Mouse (Mus musculus): ENCODE results near the gene BC030867. TPM values are rescaled to one million over a fixed set of nuclear protein-coding genes. Genes with fewer than 3 reads are reported as not detected.
A peak's percentile ranks its signal among the peaks of the same experiment; 100 is the strongest.

BC030867 gene
- total and polyA plus RNA-seq, 3 experiments, result 0.26 to 0.45 (median 0.32) TPM

DNA sequence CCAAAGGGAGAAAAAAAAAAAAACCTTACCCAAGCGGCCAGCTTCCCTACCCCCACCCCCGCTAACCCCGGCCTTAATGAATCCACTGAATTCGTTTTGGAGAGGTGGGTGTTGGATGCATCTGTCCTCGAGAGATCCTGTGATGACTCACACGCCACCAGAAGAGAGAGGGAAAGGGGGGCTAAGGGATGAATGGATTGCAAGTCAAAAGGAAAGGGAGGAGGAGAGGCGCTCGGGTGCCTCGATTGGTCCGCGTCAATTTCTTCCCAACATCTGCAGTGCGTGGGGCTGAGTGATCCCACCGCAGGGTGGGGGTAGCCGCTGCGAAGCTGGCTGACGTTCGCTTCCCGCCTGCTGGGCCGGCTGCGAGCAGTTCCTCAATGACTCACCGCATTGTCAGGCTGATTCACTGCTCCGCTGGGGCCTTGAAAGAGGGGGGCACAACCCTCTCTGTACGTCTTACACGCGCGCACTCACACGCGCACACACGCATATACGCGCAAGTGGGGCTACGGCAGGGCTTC is 3.7 kb upstream of the BC030867 start:
- WGBS, result 2% methylated on average over 32 of the region's 32 CpGs
- H3K79me2 ChIP-seq (replicated peaks; ENCODE audit: control insufficient read depth, insufficient read depth, low read length), result no peaks in the 10 kb centered on the region
- peak; percentile 68 to 74 for DNase-seq
- H3K36me3 ChIP-seq (ENCODE audit: control insufficient read depth, insufficient read depth, low read length), result no peaks in the 10 kb centered on the region
- H3K9ac ChIP-seq (ENCODE audit: low read depth, low read length), result peak overlapping the region; percentile 47
- no peaks in the 10 kb centered on the region for H3K27me3 ChIP-seq (ENCODE audit: control insufficient read depth, insufficient read depth, low read length)
- H3K4me3 ChIP-seq, result peak overlapping the region; percentile 29
- TF ChIP-seq CTCF (IDR thresholded peaks at IDR 0.05) (peak; percentile 16; the same call in 1 of the 2 replicates), POLR2A (IDR thresholded peaks at IDR 0.05; ENCODE audit: insufficient read depth, low read depth, low read length) (no peak), EP300 (IDR thresholded peaks at IDR 0.05; ENCODE audit: insufficient read depth, low read depth, low read length) (no peak)
- peaks cover 1% of the 10 kb centered on the region; the same call in 1 of the 2 replicates for H3K4me1 ChIP-seq (ENCODE audit: control insufficient read depth, insufficient read depth, low read length)
- no peak overlapping the region for H3K27ac ChIP-seq
- intact Hi-C loops (cut with DNase I), result loop anchor here (5.0 kb wide), 2 partner anchors 43 to 58 kb away; partner anchors contain the start of genes G6pc3 and Lsm12

DNA sequence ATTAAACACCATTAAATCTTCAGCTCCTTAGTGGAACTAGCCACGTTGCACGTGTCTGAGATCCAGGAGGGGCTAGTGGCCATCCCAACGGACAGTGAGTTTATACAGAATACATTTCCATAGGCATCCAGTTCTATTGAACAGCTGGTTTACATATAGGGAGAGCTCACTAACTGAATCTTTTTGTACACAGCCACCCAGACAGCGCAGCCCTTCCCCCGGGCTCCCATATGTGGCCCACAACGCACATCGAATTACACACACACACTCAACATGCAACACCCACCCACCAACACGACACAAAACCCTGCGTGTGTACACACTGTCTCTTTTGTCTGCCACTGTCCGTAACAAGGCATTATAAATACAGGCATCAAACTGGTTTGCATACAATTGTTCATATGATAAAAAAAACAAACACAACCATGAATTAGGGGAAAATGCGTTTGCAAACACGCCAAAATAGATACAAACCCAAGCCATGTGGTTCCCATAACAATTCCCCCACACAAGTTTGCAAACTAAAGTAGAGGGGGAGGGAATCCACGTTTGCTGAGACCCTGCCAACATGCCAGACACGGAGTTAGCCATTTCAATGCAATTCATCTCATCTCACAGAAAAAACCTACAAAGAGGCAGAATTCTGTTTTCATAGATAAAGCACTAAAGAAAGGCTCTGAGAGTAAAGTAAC is 3.0 kb upstream of the BC030867 start:
- Histone ChIP-seq H3K4me3 (peak overlapping the region; percentile 29; the same call in 1 of the 2 replicates), H3K9ac (ENCODE audit: low read depth, low read length) (no peak overlapping the region), H3K36me3 (ENCODE audit: control insufficient read depth, insufficient read depth, low read length) (no peaks in the 10 kb centered on the region), H3K27me3 (ENCODE audit: control insufficient read depth, insufficient read depth, low read length) (no peaks in the 10 kb centered on the region), H3K4me1 (ENCODE audit: control insufficient read depth, insufficient read depth, low read length) (peaks cover 1% of the 10 kb centered on the region; the same call in 1 of the 2 replicates), H3K27ac (no peak overlapping the region), H3K79me2 (replicated peaks; ENCODE audit: control insufficient read depth, insufficient read depth, low read length) (no peaks in the 10 kb centered on the region)
- intact Hi-C loops (cut with DNase I), result loop anchor here (5.0 kb wide), 2 partner anchors 43 to 58 kb away; partner anchors contain the start of genes G6pc3 and Lsm12
- TF ChIP-seq EP300 (IDR thresholded peaks at IDR 0.05; ENCODE audit: insufficient read depth, low read depth, low read length) (no peak), CTCF (IDR thresholded peaks at IDR 0.05) (no peak), POLR2A (IDR thresholded peaks at IDR 0.05; ENCODE audit: insufficient read depth, low read depth, low read length) (no peak)
- DNase-seq, result no peak
- 68% methylated on average over 14 of the region's 14 CpGs for WGBS

DNA sequence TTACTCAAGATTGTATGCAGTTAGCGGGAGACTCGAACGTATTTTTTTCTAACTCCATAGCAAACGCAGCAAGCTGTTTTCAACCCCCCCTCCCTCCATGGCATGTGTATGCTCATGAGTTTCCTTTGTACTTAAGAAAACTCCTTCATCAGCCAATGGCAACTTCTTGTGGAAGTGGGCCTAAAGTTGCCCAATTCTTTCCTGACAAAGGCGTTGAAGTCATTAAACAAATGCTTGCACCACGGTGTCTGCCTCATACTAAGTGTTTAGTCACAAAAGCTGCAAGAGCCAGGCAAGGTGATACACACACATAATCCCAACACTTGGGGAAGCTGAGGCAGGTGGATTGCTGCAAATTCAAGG is 2.4 kb upstream of the BC030867 start:
- no peak overlapping the region for H3K27ac ChIP-seq
- 79% methylated on average over 6 of the region's 6 CpGs for WGBS
- no peak for DNase-seq
- H3K9ac ChIP-seq (ENCODE audit: low read depth, low read length), result no peak overlapping the region
- TF ChIP-seq CTCF (IDR thresholded peaks at IDR 0.05), result no peak
- TF ChIP-seq EP300 (IDR thresholded peaks at IDR 0.05; ENCODE audit: insufficient read depth, low read depth, low read length), result no peak
- peaks cover 1% of the 10 kb centered on the region; the same call in 1 of the 2 replicates for H3K4me1 ChIP-seq (ENCODE audit: control insufficient read depth, insufficient read depth, low read length)
- H3K79me2 ChIP-seq (replicated peaks; ENCODE audit: control insufficient read depth, insufficient read depth, low read length), result no peaks in the 10 kb centered on the region
- no peaks in the 10 kb centered on the region for H3K36me3 ChIP-seq (ENCODE audit: control insufficient read depth, insufficient read depth, low read length)
- no peak overlapping the region for H3K4me3 ChIP-seq
- intact Hi-C loops (cut with DNase I), result loop anchor here (5.0 kb wide), 2 partner anchors 44 to 59 kb away; partner anchors contain the start of genes G6pc3 and Lsm12
- H3K27me3 ChIP-seq (ENCODE audit: control insufficient read depth, insufficient read depth, low read length), result no peaks in the 10 kb centered on the region

DNA sequence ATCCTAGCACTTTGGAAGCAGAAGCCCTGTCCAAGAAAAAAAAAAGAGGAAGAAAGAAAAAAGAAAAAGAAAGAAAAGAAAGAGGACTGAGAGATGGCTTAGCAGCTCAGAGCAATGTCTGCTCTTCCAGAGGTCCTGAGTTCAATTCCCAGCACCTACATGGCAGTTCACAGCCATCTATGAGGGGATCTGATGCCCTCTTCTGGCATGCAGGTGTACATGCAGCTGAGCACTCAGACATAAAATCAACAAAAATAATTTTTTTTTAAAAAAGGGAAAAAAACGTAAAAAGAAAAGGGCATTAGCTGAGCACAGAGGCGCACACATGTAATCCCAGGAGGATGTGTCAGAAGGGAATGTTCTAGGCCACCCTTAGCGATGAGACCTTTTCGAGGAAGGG is 1.8 kb upstream of the BC030867 start:
- TF ChIP-seq CTCF (IDR thresholded peaks at IDR 0.05), result peak; percentile 42
- no peak for TF ChIP-seq EP300 (IDR thresholded peaks at IDR 0.05; ENCODE audit: insufficient read depth, low read depth, low read length)
- intact Hi-C loops (cut with DNase I), result loop anchor here (5.0 kb wide), 2 partner anchors 45 to 60 kb away; partner anchors contain the start of genes G6pc3 and Lsm12
- Histone ChIP-seq H3K79me2 (replicated peaks; ENCODE audit: control insufficient read depth, insufficient read depth, low read length) (no peaks in the 10 kb centered on the region), H3K27me3 (ENCODE audit: control insufficient read depth, insufficient read depth, low read length) (no peaks in the 10 kb centered on the region), H3K9ac (ENCODE audit: low read depth, low read length) (no peak overlapping the region), H3K4me1 (ENCODE audit: control insufficient read depth, insufficient read depth, low read length) (peaks cover 1% of the 10 kb centered on the region; the same call in 1 of the 2 replicates), H3K36me3 (ENCODE audit: control insufficient read depth, insufficient read depth, low read length) (no peaks in the 10 kb centered on the region), H3K4me3 (no peak overlapping the region), H3K27ac (no peak overlapping the region)
- 83% methylated on average over 4 of the region's 4 CpGs for WGBS
- DNase-seq, result no peak

DNA sequence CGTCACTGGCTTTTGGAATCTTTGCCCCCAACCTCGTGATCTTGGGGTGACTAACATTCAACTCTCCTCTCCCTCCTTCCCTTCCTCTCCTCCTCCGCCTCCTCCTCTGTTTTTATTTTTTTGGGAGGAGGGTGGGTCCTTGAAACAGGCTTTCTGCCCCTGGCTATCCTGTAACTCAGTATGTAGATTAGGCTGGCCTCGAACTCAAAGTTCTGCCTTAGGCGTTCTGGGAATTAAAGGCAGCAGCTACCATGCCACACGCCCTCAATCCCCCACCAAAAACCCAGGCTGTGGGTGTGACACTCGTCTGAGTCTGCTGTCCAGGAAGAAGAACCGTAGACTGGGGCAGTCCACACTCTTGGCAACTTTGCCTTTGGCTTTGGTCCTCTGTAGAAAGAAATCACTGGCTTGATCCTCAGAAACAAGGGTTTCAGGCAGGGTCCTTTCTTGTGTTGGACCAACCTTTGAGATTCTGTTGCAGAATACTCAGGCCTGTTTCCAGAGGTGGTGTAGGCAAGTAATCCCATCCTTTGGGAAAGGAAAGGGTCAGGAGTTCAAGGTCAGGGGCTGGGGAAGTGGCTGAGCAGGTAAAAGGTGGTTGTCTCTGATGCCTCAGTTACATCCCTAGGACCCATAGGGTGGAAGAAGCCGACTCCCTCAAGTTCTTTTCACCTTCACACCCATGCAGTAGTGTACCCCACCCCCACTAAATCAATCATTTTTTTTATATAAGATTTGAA is 839 bp downstream of the BC030867 start:
- Histone ChIP-seq H3K79me2 (replicated peaks; ENCODE audit: control insufficient read depth, insufficient read depth, low read length) (no peaks in the 10 kb centered on the region), H3K27me3 (ENCODE audit: control insufficient read depth, insufficient read depth, low read length) (no peaks in the 10 kb centered on the region), H3K4me3 (no peak overlapping the region; the same call in 1 of the 2 replicates), H3K4me1 (ENCODE audit: control insufficient read depth, insufficient read depth, low read length) (peaks cover 2% of the 10 kb centered on the region), H3K36me3 (ENCODE audit: control insufficient read depth, insufficient read depth, low read length) (no peaks in the 10 kb centered on the region), H3K9ac (ENCODE audit: low read depth, low read length) (no peak overlapping the region), H3K27ac (no peak overlapping the region)
- 16% methylated on average over 9 of the region's 9 CpGs for WGBS
- no peak for TF ChIP-seq CTCF (IDR thresholded peaks at IDR 0.05)
- no peak for TF ChIP-seq EP300 (IDR thresholded peaks at IDR 0.05; ENCODE audit: insufficient read depth, low read depth, low read length)
- no peak for TF ChIP-seq POLR2A (IDR thresholded peaks at IDR 0.05; ENCODE audit: insufficient read depth, low read depth, low read length)
- DNase-seq, result no peak
- intact Hi-C loops (cut with DNase I), result loop anchor here (1.0 to 5.0 kb wide), 4 partner anchors 17 to 161 kb away; partner anchors contain the start of genes G6pc3 and Lsm12
